Mouse (Mus musculus): ENCODE data around the gene Nobox. TPM values are rescaled to one million over a fixed set of nuclear protein-coding genes. Genes with fewer than 3 reads are reported as not detected.

Nobox gene
- total RNA-seq, 2 experiments from 2014 or later, result not detected

DNA sequence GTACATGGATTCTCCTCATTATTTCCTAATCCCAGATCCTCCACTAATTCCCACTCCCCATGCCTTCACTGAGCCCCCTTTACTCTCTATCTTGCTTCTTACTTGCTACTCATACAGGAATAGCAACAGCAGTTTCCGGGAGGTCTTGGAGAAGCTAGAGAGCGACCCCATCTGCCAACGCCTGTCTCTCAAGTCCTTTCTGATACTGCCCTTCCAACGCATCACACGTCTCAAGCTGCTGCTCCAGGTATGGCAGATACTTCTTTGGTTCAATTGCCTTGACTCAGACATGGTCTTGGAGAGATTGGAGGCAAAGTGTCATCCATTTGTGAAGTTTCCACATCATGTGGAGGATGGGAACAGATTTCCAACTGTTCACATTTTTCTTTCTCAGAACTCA is 28.9 kb downstream of the Nobox start:
- intact Hi-C loops (cut with DNase I), result no loop called here
- no peak for DNase-seq

DNA sequence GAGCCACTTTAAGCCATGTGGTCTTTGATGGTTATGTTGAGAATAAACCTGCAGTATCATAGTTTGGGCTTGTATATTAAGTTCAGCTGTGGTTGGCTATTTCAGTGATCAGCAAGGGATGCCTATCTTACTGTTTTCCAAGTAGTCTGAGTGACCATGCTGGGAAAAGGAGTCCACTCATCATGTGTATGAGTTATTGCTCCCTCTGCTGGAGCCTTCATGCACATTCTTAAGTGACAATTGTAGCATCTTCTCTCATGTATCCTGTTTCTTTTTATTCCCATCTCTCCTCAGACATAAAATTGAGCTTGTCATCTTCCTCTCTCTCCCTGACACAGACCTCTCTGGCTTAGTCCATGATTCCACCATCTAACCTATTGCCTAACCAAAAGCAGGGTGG is 31.1 kb downstream of the Nobox start:
- no peak for DNase-seq
- intact Hi-C loops (cut with DNase I), result no loop called here

- no peak for DNase-seq
- intact Hi-C loops (cut with DNase I), result no loop called here
Measured at GRCm38 (mm10) chr6:43274123-43274522, 35.2 kb downstream of the Nobox start.

- DNase-seq, result no peak
- intact Hi-C loops (cut with DNase I), result no loop called here
Measured at GRCm38 (mm10) chr6:43272597-43272996, 36.8 kb downstream of the Nobox start.

DNA sequence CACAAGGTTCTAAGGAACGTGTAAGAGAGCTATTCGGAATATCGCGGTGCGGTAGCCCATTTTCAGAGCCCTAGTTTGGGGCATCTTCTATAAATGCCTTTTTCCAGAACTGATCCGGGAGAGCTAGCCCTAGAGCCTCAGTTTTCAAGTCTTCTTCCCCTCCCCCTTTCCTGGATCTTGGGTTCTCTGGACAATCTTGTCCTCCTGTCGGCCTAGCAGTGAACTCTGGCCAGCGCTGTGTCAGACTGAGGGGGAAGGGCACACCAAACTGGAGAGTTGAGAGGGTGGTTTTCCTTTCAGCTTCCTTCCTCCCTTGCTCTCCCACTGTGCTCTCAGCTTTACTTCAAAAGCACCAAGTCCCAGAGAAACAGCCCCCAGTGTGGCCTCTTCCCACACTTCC is 43.0 kb downstream of the Nobox start:
- no peak for DNase-seq
- intact Hi-C loops (cut with DNase I), result no loop called here

GRCm38 (mm10) chr6:43265363-43266041 is 43.9 kb downstream of the Nobox start, which contains the start of gene Arhgef5:
Gene Arhgef5 (plus strand): TSS chr6:43265582.
- intact Hi-C loops (cut with DNase I), result no loop called here
- DNase-seq, result peak; percentile 9 to 33

GRCm38 (mm10) chr6:43260756-43261155 is 48.6 kb downstream of the Nobox start:
- DNase-seq, result no peak
- intact Hi-C loops (cut with DNase I), result no loop called here

GRCm38 (mm10) chr6:43254193-43254926 is 55.0 kb downstream of the Nobox start:
- DNase-seq, result no peak
- intact Hi-C loops (cut with DNase I), result loop anchor here (5.0 kb wide), 1 partner anchor 43 kb away; no protein-coding TSS in a partner anchor

Other genes starting within 250 kb of the Nobox start
- not detected for gene Olfr441, start 203.2 kb downstream of the Nobox start, total RNA-seq (2021)
- gene Olfr237-ps1, start 163.0 kb downstream of the Nobox start, total RNA-seq (2021), result not detected
- not detected for gene Olfr437, start 146.3 kb downstream of the Nobox start, total RNA-seq (2021)
- not detected for gene Olfr13, start 137.4 kb downstream of the Nobox start, total RNA-seq (2021)
- gene Olfr435, start 112.4 kb downstream of the Nobox start, total RNA-seq (2021), result not detected
- not detected for gene Olfr434, start 96.5 kb downstream of the Nobox start, total RNA-seq (2021)
- gene Olfr47, start 78.0 kb downstream of the Nobox start, total RNA-seq (2021), result not detected
- gene Arhgef5, start 44.0 kb downstream of the Nobox start, total RNA-seq (2021), result 1 to 10 TPM; 3.0 to 3.3 TPM

Data from gastrocnemius, postnatal 36 days (tissue).